Mouse (Mus musculus) pancreas, adult 10 weeks (tissue): ENCODE results near the gene Cdc25a. TPM values are rescaled to one million over a fixed set of nuclear protein-coding genes. Genes with fewer than 3 reads are reported as not detected.

Experiments used
- polyA plus RNA-seq: library from polyadenylated mRNA; stranded (reverse); fragments of 350-450 nt; fragmentation: Illumina TruSeq; extraction: RNeasy Lipid Tissue Mini Kit (QIAGEN cat#74804); gene quantifications from one replicate; pipeline ENCODE4 v1.2.3, GENCODE M21; 2015; ENCODE audit warnings: low read depth, low replicate concordance; ENCODE audit not compliant: insufficient read depth

Cdc25a gene
- 6.5 TPM for polyA plus RNA-seq

DNA sequence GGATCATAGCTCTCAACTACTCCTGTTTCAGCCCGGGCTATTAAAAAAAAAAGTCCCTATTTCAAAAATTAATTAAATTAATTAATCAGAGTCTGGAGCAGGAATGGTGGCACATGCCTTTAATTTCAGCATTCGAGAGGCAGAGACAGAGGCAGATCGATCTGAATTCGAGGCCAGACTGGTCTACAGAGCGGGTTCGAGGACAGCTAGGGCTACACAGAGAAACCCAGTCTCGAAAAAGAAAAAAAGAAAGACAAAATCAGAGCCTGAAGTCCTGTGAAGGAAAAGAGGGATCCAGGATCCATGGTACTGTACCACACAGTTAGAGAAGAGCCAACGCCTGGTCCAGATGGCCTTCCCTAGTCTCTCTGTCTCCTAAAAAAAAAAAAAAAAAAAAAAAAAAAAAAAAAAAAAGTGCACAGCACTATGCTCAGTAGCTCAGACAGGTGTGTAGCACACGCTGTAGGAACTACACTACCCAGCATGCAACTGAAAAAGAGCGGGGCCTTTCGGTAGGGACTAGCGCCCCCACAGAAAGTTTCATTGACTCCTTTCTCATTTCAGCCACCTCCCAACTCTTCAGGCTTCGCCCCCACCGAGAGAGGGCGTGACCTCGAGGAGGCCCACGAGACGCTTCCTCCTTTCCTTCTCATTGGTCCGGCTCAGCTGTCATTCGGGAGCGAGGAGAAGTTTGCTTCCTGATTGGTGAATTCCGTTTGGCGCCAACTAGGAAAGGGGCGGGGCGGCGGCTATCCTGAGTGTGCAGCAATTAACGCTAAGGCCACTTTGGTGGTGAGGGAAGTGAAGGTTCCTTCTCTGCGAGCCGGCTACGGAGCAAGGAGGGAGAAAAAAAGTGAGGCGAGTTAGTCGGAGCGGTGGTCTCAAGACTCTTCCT lies at the start of gene Cdc25a:
Cdc25a (plus strand) TSS at position 783 of the 895 bp plus-strand sequence.

DNA sequence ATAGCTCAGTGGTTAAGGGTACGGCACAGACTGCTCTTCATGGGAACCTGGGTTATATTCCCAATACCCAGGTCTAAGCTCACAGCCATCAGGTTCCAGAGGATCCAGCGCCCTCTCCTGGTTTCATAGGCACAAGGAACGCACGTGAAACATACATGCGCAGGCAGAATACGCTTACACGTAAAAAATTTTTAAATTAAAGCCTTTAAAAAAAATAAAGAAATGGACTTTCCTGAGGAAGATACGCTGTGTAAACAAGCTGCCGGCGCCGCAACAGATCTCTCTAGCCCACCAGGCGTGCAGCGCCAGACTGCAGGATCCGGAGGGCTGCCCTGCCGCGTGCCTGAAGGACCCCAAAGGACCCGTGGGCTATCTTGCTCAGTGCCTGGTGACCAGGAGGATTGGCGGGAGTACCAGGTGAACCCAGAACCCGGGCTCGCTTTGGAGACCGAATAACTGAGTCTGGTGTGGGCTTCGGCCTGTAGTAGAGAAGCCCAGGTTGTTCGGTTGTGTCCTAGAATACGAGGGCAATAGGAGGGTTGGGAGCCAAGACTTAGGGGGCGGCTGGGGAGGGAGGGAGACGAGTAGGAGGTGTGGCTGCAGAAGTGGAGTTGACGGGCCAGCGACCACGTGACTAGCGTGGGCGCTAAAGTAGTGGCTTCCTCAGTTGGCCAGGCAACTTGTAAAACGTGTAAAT lies 42.8 kb upstream of the Cdc25a start, which contains the start of gene Nme6:
Nme6 (plus strand) TSS at position 359 of the 697 bp plus-strand sequence.

DNA sequence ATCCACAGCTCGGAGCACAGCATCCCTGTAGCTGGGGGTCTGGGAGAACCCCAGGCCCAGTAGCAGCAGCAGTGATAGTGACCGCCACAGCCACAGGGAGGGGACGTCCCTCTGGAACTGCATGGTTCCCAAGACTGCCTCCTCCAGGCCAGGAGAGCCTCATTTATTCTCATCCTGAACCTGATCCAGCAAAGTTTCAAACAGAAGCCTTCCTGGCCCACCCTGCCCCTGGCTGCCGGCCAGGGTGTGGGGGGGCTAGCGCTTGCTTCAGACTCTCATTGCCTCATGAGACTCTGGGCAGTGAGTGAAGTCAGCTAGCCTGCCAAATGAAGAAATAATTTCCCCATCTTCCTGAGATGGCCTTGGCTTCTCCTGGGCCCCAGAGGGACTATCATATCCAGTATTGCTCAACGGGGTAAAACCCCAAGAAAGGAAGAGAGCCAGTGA lies 26.0 kb upstream of the Cdc25a start, which contains the start of gene Camp:
Camp (minus strand) TSS at position 306 of the 447 bp plus-strand sequence.

DNA sequence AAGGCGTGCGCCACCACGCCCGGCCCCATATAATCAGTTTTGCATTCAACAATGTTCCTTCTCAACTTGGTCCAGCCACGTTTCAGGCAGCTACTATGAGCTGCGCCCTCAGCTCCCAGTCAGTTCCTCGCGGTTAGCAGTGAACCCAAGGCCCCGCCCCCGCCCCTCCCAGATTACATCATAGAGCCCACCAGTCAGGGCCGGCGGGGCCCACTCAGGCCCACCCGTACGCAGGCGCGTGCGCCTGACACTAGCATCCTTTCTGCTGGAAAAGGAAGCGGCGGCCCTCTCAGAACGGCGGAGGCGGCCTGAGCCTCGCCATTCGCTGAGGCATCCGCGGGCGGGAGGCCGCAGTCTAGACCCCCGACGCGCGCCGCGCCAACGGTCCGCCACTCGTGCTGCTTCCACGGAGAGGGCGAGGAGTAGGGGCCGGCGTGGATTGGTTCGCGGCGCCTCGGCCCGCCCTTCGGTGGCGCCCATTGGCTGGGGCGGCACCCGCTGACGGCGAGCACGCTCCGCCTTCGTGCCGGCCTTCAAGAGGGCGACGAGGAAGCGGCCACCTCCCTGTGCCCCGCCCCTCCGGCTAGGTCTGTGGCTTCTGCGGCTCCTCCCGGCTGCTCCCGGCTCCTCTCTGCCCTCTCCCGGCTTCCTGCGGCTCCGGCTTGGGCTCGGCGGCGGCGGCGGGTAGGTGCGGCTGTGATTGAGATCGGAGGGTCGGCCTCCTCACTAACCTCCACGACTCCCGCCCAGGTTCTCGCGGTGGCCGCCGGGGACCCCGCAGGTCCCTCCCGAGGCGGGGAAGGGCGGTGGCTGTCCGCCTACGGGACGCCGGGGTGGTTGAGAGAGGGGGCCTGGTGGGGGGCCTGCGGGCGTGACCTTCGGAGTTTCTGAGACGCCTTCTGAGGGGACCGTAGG lies 56.1 kb downstream of the Cdc25a start, which contains the start of gene Map4:
Map4 (plus strand) TSS at position 204 of the 915 bp plus-strand sequence.

Other genes starting within 250 kb of the Cdc25a start
- gene Fbxw24, start 249.5 kb upstream of the Cdc25a start, polyA plus RNA-seq: not detected
- gene Fbxw25, start 210.9 kb upstream of the Cdc25a start, polyA plus RNA-seq: not detected
- not detected for gene Fbxw18, start 172.9 kb upstream of the Cdc25a start, polyA plus RNA-seq
- not detected for gene Fbxw26, start 129.5 kb upstream of the Cdc25a start, polyA plus RNA-seq
- not detected for gene Fbxw27, start 84.9 kb upstream of the Cdc25a start, polyA plus RNA-seq
- gene Spink8, start 63.3 kb upstream of the Cdc25a start, polyA plus RNA-seq: not detected
- 7.8 TPM for gene Nme6, start 42.8 kb upstream of the Cdc25a start, polyA plus RNA-seq
- not detected for gene Camp, start 26.0 kb upstream of the Cdc25a start, polyA plus RNA-seq
- gene Map4, start 55.9 kb downstream of the Cdc25a start, polyA plus RNA-seq: 29.0 TPM
- gene Smarcc1, start 242.1 kb downstream of the Cdc25a start, polyA plus RNA-seq: 7.1 TPM
- 33.1 TPM for gene Dhx30, start 242.3 kb downstream of the Cdc25a start, polyA plus RNA-seq